Mouse (Mus musculus): ENCODE data around the gene Zrsr1.

Zrsr1 gene

DNA sequence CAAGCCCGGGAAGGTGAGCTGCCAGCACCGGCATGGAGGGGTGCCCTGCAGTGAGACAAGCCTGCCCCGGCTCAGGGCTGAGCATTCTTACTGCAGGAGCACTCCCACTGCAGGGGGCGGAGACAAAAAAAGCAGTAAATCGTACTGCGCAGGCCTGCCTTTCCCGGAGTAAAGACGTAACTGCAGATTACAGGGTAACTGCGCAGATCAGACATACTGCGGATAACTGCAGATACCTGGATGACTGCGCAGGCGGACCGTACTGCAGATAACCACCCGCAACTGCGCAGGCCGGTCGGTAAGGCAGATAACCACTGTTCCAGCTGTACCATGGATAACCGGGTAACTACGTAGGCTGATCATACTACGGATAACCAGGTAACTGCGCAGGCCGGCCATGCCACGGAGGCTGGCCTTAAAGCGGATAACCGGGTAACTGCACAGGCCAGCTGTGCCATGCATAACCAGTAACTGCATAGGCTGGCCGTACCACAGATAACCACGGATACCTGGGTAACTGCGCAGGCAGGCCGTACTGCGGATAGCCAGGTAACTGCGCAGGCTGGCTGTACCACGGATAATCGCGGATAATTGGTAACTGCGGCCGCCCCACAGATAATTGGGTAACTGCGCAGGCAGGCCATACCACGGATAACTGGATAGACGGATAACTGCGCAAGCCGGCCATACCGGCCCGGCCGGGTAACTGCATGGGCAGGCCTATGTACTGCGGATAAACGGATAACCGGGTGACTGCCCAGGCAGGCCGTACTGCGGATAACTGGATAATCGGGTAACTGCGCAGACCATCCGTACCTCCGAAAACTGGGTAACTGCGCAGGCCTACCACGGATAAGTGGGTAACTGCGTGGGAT lies at the start of gene Zrsr1:
TSS of gene Zrsr1 (plus strand) at position 171 of the 875 bp plus-strand sequence.
- DNase-seq (ENCODE audit: low spot score): peak; percentile 68

GRCm38 (mm10) chr11:22922546-22922945 lies 49.3 kb upstream of the Zrsr1 start:
- no peak for DNase-seq (ENCODE audit: low spot score)

DNA sequence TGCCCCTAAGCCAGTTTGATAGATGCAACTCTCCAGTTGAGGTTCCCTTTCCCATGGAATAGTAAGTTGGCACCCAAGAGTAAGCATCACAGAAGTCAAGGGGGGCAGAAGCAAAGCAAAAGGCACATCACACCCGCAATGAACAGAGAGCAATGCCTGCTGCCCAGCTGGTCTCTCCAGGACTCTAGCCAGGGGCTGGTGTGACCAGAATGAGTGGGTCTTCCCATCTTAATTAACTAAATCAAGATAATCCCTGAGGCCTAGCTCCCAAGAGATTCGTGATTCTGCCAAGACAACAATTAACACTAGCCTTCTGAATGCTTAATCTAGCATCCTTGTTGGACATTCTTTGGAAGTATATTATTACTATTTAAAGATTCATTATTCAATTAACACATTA lies 48.2 kb upstream of the Zrsr1 start:
- DNase-seq (ENCODE audit: low spot score): no peak

DNA sequence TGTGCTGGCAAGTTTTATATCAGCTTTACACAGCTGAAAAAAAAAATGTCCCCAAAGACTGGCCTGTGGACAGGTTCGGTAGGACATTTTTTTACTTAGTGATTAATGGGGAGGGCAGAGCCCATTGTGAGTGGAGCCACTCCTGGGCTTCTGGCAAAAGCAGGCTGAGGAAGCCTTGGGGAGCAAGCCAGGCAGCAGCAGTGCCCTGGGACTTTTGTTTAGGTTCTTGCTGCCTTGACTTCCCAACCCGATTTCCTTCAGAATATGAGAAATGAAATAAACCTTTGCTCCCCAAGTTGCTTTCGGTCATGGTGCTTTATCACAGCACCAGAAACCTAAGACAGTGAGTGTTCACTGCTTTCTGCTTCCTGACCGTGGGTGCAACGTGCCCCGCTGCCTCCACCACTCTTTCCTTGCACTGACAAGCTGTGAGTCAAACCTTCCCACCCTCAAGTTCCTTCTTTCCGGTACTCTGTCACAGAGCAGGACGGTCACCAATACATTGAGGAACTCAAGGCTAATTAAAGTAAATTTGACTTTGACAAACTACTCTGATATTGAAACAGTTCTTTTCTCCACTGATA lies 43.1 kb upstream of the Zrsr1 start:
- no peak for DNase-seq (ENCODE audit: low spot score)

GRCm38 (mm10) chr11:22930129-22930528 lies 41.7 kb upstream of the Zrsr1 start:
- no peak for DNase-seq (ENCODE audit: low spot score)

- DNase-seq (ENCODE audit: low spot score): no peak
Measured at GRCm38 (mm10) chr11:22931320-22931905, 40.4 kb upstream of the Zrsr1 start.

DNA sequence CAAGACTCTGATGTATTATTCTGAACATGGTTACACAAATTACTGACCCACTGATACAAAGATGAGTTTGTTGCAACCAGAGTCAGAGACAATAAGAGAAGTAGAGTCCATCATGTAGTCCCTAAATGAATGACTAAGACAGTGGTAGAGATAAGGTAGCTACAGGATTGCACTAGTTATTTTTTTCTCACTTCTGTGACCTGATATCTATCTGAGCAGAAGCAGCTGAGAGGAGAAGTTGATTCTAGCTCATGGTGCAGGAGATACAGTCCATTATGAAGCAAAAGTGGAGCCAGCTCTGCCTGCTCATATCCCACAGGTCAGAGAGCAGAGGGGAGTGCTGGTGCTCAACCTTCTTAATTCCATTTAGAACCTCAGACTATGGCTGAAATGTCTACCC lies 39.6 kb upstream of the Zrsr1 start:
- no peak for DNase-seq (ENCODE audit: low spot score)

DNA sequence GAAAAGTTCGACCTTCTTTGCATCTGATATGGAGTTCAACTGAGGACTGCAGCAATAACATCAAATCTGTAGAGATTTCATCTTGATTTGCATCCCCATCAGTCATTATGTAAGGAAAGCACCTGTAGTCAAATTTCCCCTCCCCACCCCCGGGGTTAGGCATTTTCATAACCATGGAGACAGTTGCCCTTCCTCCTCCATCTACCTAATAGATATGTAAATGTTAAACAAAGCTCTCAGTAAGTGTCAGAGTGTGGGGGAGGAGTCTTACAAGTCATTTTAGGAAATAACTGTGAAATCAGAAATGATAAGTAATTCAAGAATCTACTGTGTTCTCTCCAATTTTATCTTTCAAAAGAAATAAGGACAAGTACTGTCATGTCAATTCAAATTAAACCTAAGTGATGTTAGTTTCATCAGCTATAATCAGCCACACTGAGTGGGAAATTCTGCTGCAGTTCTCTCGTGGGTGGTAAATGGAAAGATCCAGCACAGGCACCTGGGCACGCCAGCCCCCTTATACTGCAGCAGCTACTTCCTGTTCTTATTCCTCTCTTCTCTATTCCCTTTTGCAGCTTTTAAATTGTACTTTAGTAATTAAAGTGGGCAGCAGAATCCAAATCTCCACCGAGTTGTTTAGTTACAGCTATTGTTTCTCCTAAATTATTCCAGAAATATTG lies 35.2 kb upstream of the Zrsr1 start:
- no peak for DNase-seq (ENCODE audit: low spot score)

DNA sequence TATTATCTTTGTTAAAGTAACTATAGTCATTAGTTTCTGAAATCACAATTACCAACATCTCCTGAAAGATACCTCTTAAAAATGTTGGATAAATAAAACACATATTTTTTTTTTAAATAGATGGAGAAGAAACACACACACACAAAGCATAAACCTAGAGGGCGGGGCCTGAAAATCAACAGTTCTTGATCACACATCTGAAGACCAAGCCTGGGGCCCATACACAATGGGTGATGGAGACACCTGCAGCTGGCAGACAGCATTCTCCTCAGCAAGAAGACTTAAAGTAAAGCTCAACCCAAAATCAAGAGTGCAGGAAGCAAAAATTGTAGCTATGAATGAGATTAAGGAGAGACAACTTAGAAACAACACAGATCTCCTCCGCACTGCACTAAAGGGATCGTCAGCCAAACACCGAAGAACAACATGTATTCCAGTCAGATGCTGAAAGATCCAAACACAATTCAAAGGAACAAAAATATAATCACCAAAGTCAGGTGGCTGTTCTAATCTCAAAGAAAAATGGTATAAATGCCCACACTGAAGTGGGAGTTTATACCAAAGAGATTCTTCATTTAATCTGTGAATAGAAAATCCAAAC lies 34.0 kb upstream of the Zrsr1 start:
- no peak for DNase-seq (ENCODE audit: low spot score)

DNA sequence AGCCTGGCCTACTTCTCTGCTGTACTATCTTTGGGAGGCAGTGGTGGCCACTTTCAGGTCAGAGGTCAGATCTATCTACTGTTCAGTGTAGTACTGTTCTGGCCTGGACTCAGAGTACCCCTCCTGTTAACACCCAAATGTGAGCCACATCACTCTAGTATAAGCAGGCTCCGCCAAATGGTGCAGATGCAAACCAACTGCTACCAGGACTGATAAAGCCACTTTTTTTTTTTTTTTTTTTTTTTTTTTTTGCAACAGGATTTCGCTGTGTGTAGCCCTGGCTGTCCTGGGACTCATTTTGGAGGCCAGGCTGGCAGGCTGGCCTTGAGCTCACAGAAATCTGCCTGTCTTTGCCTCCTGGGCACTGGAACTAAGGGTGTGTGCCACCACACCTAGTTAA lies 32.8 kb upstream of the Zrsr1 start:
- no peak for DNase-seq (ENCODE audit: low spot score)

DNA sequence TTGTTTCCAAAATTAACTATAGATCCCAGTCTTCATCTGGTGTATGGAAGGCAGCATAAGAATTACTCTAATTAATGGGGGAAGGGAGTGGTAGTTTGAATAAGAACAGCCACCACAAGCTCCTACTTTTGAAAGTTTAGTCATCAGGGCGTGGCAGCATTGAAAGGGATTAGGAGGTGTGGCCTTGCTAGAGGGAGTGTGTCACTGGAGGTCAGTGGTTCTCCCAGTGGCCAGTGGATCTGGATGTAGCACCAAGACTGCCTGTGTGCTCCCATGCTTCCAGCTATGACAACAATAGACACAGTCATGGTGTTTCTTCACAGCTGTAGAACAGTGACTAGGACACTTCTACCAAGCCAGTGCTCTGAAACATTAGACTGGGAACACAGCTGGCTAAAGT lies 22.7 kb upstream of the Zrsr1 start:
- DNase-seq (ENCODE audit: low spot score): no peak

DNA sequence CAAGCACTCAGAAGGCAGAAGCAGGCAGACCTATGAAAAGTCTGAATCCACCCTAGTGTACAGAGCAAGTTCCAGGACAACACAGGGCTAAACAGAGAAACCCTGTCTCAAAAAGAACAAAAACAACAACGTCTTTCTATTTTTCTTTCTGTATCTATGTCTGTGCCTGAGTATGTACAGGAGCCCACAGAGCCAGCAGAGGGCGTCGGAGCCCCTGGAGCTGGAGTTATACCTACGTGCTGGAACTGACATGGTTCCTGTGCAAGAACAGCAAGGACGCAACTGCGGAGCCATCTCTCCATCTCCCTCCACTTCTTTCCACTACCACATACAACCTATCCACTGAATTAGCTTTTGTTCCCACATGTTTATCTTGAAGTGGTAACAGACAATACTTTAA lies 21.7 kb upstream of the Zrsr1 start:
- DNase-seq (ENCODE audit: low spot score): no peak

DNA sequence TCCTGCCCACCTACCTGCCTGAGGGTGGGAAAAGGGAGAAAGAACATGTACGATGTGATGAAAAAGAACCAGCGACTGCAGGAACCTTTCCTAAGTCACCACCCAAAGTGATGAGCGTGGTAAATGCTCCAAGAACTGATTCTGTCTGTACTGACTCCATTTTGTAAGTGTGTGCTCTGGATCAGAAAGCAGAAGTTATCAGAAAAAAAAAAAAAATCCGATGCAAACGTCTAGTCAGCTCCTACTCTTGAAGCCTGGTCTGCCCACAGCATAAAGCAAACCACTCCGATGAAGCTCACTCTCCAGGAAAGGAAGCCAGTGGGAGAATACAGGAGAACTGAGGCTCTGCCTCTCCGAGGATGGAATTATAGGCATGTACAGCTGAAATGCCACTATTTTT lies 19.1 kb upstream of the Zrsr1 start:
- no peak for DNase-seq (ENCODE audit: low spot score)

GRCm38 (mm10) chr11:22956346-22956745 lies 15.5 kb upstream of the Zrsr1 start:
- no peak for DNase-seq (ENCODE audit: low spot score)

DNA sequence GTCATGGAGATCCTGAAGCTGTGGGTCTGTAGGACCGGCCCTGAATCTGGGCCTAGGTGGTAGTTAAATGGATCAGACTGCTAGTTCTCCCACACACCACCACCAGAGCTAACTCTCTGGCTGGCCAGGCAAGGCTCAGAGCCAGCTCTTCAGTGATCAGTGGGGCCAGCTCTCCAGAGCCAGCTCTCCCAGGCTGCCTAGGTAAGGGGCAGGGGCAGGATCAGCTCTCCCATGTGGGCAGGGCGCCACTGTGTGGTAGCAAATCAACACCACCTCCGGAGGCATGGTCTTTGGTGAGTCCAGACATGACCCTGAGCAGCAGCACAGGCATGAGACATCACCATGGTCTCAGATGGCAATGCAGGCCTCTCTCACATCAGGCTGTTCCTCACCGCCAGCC lies 15.0 kb upstream of the Zrsr1 start:
- DNase-seq (ENCODE audit: low spot score): peak; percentile 69

- DNase-seq (ENCODE audit: low spot score): no peak
Measured at GRCm38 (mm10) chr11:22957791-22958374, 13.9 kb upstream of the Zrsr1 start.

GRCm38 (mm10) chr11:22962101-22962500 lies 9.7 kb upstream of the Zrsr1 start:
- no peak for DNase-seq (ENCODE audit: low spot score)

DNA sequence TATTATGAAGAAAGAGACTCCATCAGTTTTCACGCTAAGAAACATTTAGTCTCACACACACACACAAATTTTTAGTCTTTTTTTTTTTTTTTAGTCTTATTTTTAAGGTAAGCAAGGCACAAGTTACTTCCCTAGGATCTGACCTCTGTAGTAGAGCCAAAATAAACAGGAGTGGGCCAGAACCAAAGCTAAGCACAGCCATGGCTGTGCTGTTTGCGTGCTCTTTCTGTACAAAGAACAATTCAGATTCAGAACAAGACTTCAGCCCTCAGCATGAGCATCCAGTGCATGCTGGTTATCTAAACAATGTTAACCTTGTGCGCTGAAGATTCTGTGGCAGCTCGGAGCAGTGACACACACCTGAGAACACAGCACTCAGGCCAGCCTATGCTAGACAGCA lies 7.4 kb upstream of the Zrsr1 start:
- DNase-seq (ENCODE audit: low spot score): no peak

DNA sequence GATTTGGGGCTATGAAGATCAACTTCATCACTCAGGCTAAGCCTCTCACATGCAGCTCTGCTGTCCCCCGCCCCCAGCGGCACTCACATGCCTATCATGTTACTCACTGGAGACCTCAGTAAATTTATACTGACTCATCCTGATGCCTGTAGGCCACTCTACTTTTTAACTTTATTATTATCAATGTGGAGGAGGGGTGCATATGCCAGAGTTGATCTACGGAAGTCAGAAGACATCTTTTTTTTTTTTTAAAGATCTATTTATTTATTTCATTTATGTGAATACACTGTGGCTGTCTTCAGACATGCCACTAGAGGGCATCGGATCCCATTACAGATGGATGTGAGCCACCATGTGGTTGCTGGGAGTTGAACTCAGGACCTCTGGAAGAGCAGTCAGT lies 6.3 kb upstream of the Zrsr1 start:
- peak; percentile 69 for DNase-seq (ENCODE audit: low spot score)

DNA sequence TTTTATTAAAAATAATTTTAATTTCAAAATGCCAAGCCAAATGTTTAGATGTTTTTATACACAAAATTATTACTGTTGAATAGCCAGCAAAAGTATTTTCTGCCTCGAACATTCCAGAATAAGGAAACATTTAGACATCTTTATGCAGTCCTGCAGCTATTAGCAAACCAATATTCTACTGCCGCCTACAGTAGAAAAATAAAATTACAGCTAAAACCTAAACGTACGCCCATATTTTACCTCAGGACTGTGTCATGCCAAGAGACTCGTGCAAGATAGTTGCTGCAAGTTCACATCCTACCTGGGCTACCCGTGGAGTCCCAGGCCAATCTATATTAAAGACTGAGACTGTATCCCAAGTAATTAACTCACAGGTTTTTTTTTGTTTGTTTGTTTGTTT lies 2.3 kb upstream of the Zrsr1 start:
- no peak for DNase-seq (ENCODE audit: low spot score)

- no peak for DNase-seq (ENCODE audit: low spot score)
Measured at GRCm38 (mm10) chr11:22970546-22970945, 1.3 kb upstream of the Zrsr1 start.

Measured in urinary bladder, postnatal 14 days (tissue).